Mouse (Mus musculus): ENCODE data around the gene Slc35f3.

DNA sequence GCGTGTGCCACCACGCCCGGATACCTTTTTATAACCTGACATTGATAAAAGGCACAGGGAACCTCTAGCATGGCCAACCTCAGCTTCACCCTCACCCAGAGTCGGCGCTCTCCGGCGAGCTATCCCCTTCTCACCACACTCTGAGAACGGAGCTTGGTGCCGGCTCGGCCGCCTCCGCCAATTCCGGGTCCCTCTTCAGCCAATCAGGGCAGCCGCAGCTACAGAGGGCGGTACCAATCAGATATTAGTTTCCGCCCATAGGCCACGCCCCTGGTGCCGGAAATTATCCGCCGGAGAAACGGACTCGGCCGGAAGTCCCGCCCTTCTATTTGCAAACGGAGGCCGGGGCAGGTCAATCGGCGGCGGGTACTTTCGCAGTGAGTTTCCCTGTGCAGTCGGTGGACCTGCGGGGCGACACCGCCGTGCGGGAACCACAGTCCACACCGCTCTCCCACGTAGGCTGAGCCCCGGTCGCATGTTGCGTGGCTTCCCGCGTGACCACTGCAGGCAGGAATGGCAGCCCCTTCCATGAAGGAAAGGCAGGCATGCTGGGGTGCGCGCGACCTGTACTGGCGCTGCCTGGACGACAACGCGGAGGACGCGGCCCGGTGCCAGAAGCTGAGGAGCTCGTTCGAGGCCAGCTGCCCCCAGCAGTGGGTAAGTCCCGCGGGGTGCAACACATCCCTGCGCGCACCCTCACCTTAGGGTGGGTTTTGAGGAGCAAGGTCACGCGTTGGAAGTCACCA lies 124.0 kb downstream of the Slc35f3 start, which contains the start of gene Coa6:
- TF ChIP-seq CTCF (conservative IDR thresholded peaks at IDR 0.05; ENCODE audit: insufficient read depth, insufficient read length, low read depth, low read length) (no peak), POLR2A (IDR thresholded peaks at IDR 0.05; ENCODE audit: low read depth, low read length) (peak; percentile 6)
